ENCODE assay signal across 8 mouse cellular contexts in genomic region chr5:128917116-128917959, GRCm38 (mm10). TPM values are rescaled to one million over a fixed set of nuclear protein-coding genes. Genes with fewer than 3 reads are reported as not detected.
A peak's percentile ranks its signal among the peaks of the same experiment; 100 is the strongest.
DNase-seq lines count a peak whose midpoint lies in the region; ATAC-seq lines count a peak whose summit lies in the region.

No protein-coding gene starts in this region.

- intact Hi-C loops in gastrocnemius, postnatal 14 days (cut with DNase I; ENCODE audit: low total_unique reads) = no loop called here

- DNase-seq in gastrocnemius, postnatal 14 days = peak; percentile 59
- no peak for DNase-seq in gastrocnemius, adult 18-20 months (ENCODE audit: low spot score)
- peak; percentile 49 for DNase-seq in WW6 (ENCODE audit: low read depth, low spot score)
- peak; percentile 80 for DNase-seq in kidney, postnatal 14 days
- peak; percentile 71 for DNase-seq in urinary bladder, postnatal 14 days (ENCODE audit: low spot score)

- ATAC-seq in erythroid progenitor cell, adult 5-6 weeks (replicated peaks; ENCODE audit: low FRiP score, poor library complexity, severe bottlenecking) = 0 out of 2 replicates have a peak, but pooled peaks have one; percentile 19
- ATAC-seq in megakaryocyte progenitor cell, adult 5-6 weeks (replicated peaks; ENCODE audit: poor library complexity) = peak; percentile 48; the same call in 1 of the 2 replicates
- no peak for ATAC-seq in frontal cortex, adult (ENCODE audit: low TSS enrichment)

RNA-seq across cellular contexts. Expression of gene Rimbp2, which starts 35.9 kb away (rescaled TPM):
- total RNA-seq in gastrocnemius, postnatal 14 days (2021) = under 1 TPM in 1 of 2 experiments, not detected in 1; 0.12 TPM
- not detected for total RNA-seq in gastrocnemius, adult 18-20 months (2021)
- 1.3 TPM in 1 of 2 replicates, not detected in the other for total RNA-seq in erythroid progenitor cell, adult 5-6 weeks (2015; ENCODE audit: low replicate concordance)
- not detected in 2 replicates for total RNA-seq in erythroid progenitor cell, adult 5-6 weeks (2017; ENCODE audit: low replicate concordance)
- not detected in 2 replicates for total RNA-seq in megakaryocyte progenitor cell, adult 5-6 weeks (2015)
- not detected in 2 replicates for total RNA-seq in megakaryocyte progenitor cell, adult 5-6 weeks (2017)
